Mouse (Mus musculus) cerebellum, adult 2 months (tissue): ENCODE measurements around the gene Malsu1.

Source experiments
- CTCF ChIP-seq: fragments of 200-500 bp; IDR thresholded peaks from 2 replicates; pipeline ENCODE4 v1.5.1; 2011; ENCODE audit warnings: low read depth, mild to moderate bottlenecking, control low read depth, low read length, moderate library complexity, borderline replicate concordance; ENCODE audit not compliant: insufficient read depth
- POLR2A ChIP-seq: fragments of 200-500 bp; IDR thresholded peaks from 2 replicates; pipeline ENCODE4 v1.6.1; 2011; ENCODE audit warnings: low read length, control low read depth, borderline replicate concordance; ENCODE audit not compliant: insufficient read depth

DNA sequence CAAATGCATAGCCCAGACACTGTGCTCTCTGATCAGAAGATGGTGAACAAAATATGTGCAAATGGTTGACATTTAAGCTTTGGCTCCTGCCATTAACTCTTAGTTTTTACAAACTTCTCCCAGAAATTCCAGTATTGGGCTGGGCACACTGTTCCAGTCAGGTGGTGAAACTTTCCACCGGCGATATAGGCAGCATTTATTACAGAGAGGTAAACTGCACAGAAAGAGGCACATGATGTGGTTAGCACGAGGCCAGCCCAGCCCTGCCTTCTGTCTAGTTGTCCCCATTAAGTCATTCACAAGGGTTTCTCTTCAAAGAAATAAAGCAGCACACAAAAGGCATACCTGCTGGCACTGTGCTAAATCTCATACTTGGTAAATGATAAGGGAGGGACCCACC lies 44.9 kb upstream of the Malsu1 start:
- TF ChIP-seq CTCF, result no peak
- no peak for TF ChIP-seq POLR2A
